Comparison of ENCODE assay signal across 7 mouse cellular contexts in the genomic region with DNA sequence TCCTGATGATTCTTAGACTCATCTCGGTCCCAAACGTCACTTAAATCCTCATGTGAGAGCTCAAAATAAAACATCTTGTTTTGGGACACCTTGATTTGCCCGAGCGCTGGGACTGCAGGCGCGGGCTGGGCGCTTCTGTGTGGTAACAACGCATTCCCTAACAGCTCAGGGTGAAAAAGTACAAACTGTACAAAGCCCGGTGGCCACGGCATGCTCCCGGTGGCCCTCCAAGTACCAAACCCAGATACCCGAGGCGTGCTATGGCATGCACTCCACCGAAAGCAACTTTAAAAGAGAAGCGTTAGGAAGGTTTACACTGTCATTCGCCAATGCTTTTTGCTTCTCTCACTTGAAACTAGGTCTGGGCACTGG. TPM values are rescaled to one million over a fixed set of nuclear protein-coding genes. Genes with fewer than 3 reads are reported as not detected.
DNase-seq lines count a peak whose midpoint lies in the region; ATAC-seq lines count a peak whose summit lies in the region.

No protein-coding gene starts in this region.

- peak overlapping the region; percentile 48 for H3K4me3 ChIP-seq in neural tube, embryonic 11.5 days (ENCODE audit: low read depth, low read length)
- peak overlapping the region; percentile 50 for H3K4me3 ChIP-seq in liver, embryonic 16.5 days (ENCODE audit: low read depth, low read length)
- peak overlapping the region; percentile 64 for H3K4me3 ChIP-seq in stomach, embryonic 16.5 days (replicated peaks; ENCODE audit: low read length)

- H3K9me3 ChIP-seq in neural tube, embryonic 11.5 days (ENCODE audit: control insufficient read depth, low read length): 0 out of 2 replicates have a peak, but pooled peaks cover 2% of the 10 kb centered on the region
- H3K9me3 ChIP-seq in liver, embryonic 16.5 days (replicated peaks; ENCODE audit: control insufficient read depth, low read length): no peaks in the 10 kb centered on the region
- H3K9me3 ChIP-seq in stomach, embryonic 16.5 days (replicated peaks; ENCODE audit: control insufficient read depth, low read length): no peaks in the 10 kb centered on the region

- DNase-seq in neural tube, embryonic 11.5 days (ENCODE audit: low spot score): no peak
- DNase-seq in neural tube, embryonic 10.5 days (ENCODE audit: extremely low spot score, low spot score): no peak
- DNase-seq in heart, postnatal 4 days: peak; percentile 32
- no peak for DNase-seq in thymus, postnatal 4 days
- no peak for DNase-seq in layer of hippocampus, adult 9-10 months (ENCODE audit: low spot score)

- H3K36me3 ChIP-seq in neural tube, embryonic 11.5 days (ENCODE audit: control insufficient read depth, insufficient read depth, low read length): no peaks in the 10 kb centered on the region
- H3K36me3 ChIP-seq in liver, embryonic 16.5 days (ENCODE audit: control insufficient read depth, insufficient read depth): no peaks in the 10 kb centered on the region
- no peaks in the 10 kb centered on the region for H3K36me3 ChIP-seq in stomach, embryonic 16.5 days (ENCODE audit: control insufficient read depth, insufficient read depth, low read length)

- H3K27me3 ChIP-seq in neural tube, embryonic 11.5 days (ENCODE audit: control insufficient read depth, insufficient read depth, low read length): peaks cover 49% of the 10 kb centered on the region
- peaks cover 54% of the 10 kb centered on the region for H3K27me3 ChIP-seq in liver, embryonic 16.5 days (ENCODE audit: control insufficient read depth, insufficient read depth, low read depth, low read length)
- peaks cover 57% of the 10 kb centered on the region for H3K27me3 ChIP-seq in stomach, embryonic 16.5 days (ENCODE audit: control insufficient read depth, insufficient read depth, low read length)

- WGBS in neural tube, embryonic 11.5 days: 12% methylated on average over 16 of the region's 16 CpGs
- WGBS in liver, embryonic 16.5 days (ENCODE audit: insufficient replicate concordance): 10% methylated on average over 16 of the region's 16 CpGs
- 12% methylated on average over 16 of the region's 16 CpGs for WGBS in stomach, embryonic 16.5 days

- H3K4me2 ChIP-seq in neural tube, embryonic 11.5 days (ENCODE audit: low read depth): peak overlapping the region; percentile 63
- peak overlapping the region; percentile 57 for H3K4me2 ChIP-seq in liver, embryonic 16.5 days (ENCODE audit: low read depth, low read length)
- peak overlapping the region; percentile 77 for H3K4me2 ChIP-seq in stomach, embryonic 16.5 days (ENCODE audit: low read depth, low read length)

- no peak for ATAC-seq in neural tube, embryonic 11.5 days (ENCODE audit: insufficient read depth, low FRiP score, low TSS enrichment)
- ATAC-seq in liver, embryonic 16.5 days (ENCODE audit: low read depth): no peak
- ATAC-seq in stomach, embryonic 16.5 days (ENCODE audit: insufficient read depth, low FRiP score): no peak

- H3K4me1 ChIP-seq in neural tube, embryonic 11.5 days (ENCODE audit: control insufficient read depth, insufficient read depth, low read length): peaks cover 12% of the 10 kb centered on the region; the same call in 1 of the 2 replicates
- no peaks in the 10 kb centered on the region for H3K4me1 ChIP-seq in liver, embryonic 16.5 days (ENCODE audit: control insufficient read depth, low read depth, low read length)
- peaks cover 14% of the 10 kb centered on the region for H3K4me1 ChIP-seq in stomach, embryonic 16.5 days (ENCODE audit: control insufficient read depth, insufficient read depth, low read length)

- H3K9ac ChIP-seq in neural tube, embryonic 11.5 days (ENCODE audit: low read length): no peak overlapping the region
- no peak overlapping the region for H3K9ac ChIP-seq in liver, embryonic 16.5 days (ENCODE audit: low read depth, low read length)
- H3K9ac ChIP-seq in stomach, embryonic 16.5 days (ENCODE audit: low read length): peak overlapping the region; percentile 65; the same call in 1 of the 2 replicates

- no peak overlapping the region for H3K27ac ChIP-seq in neural tube, embryonic 11.5 days (ENCODE audit: low read depth, low read length)
- H3K27ac ChIP-seq in liver, embryonic 16.5 days (ENCODE audit: low read length): no peak overlapping the region
- no peak overlapping the region for H3K27ac ChIP-seq in stomach, embryonic 16.5 days (ENCODE audit: low read length)

RNA-seq across cellular contexts. Expression of a gene that starts 0.5 kb away (rescaled TPM):
- polyA plus RNA-seq in neural tube, embryonic 11.5 days (2014; fragmentation: Nextera tagmentation; extraction: Ambion mirVana): 7.2 and 7.5 TPM in 2 replicates
- 100 to 1,000 TPM; 125 to 139 TPM for total RNA-seq in heart, postnatal 4 days (2021)
- polyA plus RNA-seq in liver, embryonic 16.5 days (2015; fragmentation: Nextera tagmentation; extraction: Ambion mirVana): 1.0 and 1.1 TPM in 2 replicates
- polyA plus RNA-seq in stomach, embryonic 16.5 days (2015; fragmentation: Nextera tagmentation; extraction: Ambion mirVana): 30.3 and 32.2 TPM in 2 replicates
